ENCODE assay signal across 23 mouse cellular contexts in genomic region chr1:53797811-53798210, GRCm38 (mm10). TPM values are rescaled to one million over a fixed set of nuclear protein-coding genes. Genes with fewer than 3 reads are reported as not detected.
DNase-seq lines count a peak whose midpoint lies in the region; ATAC-seq and TF ChIP-seq lines count a peak whose summit lies in the region.
"Had no signal": no experiment of that assay in that cellular context is flagged by ENCODE, and none has a peak within 500 bp of the region (broad histone marks: within the 10 kb centered on the region; RNA-seq: fewer than 3 reads in every experiment).

No protein-coding gene starts in this region.

- no peak overlapping the region for H3K9ac ChIP-seq in heart, adult 2 months (ENCODE audit: low read depth, low read length)
- no peak overlapping the region for H3K9ac ChIP-seq in intestine, embryonic 15.5 days
- H3K9ac ChIP-seq in hindbrain, embryonic 13.5 days: no peak overlapping the region
- H3K9ac ChIP-seq: embryonic facial prominence, embryonic 12.5 days; forebrain, postnatal 0 days; hindbrain, embryonic 12.5 days; kidney, embryonic 15.5 days; liver, embryonic 15.5 days had no signal

- no peaks in the 10 kb centered on the region for H3K27me3 ChIP-seq in heart, adult 2 months (ENCODE audit: control insufficient read depth, insufficient read depth, low read length)
- H3K27me3 ChIP-seq in G1E (ENCODE audit: insufficient read depth, low read length): peaks cover 13% of the 10 kb centered on the region
- no peaks in the 10 kb centered on the region for H3K27me3 ChIP-seq in intestine, embryonic 15.5 days (replicated peaks)
- H3K27me3 ChIP-seq in small intestine, adult 2 months (ENCODE audit: control insufficient read depth, insufficient read depth, low read length): no peaks in the 10 kb centered on the region
- H3K27me3 ChIP-seq in hindbrain, embryonic 13.5 days: no peaks in the 10 kb centered on the region
- H3K27me3 ChIP-seq: embryonic facial prominence, embryonic 12.5 days; hindbrain, embryonic 12.5 days; kidney, embryonic 15.5 days; liver, embryonic 15.5 days had no signal

- no peaks in the 10 kb centered on the region for H3K79me2 ChIP-seq in heart, adult 2 months (replicated peaks; ENCODE audit: control insufficient read depth, insufficient read depth, low read length)

- no peak for TF ChIP-seq CTCF in heart, adult 2 months (IDR thresholded peaks at IDR 0.05)
- TF ChIP-seq CTCF in G1E (IDR thresholded peaks at IDR 0.05; ENCODE audit: low read depth, low read length): no peak
- TF ChIP-seq CTCF in small intestine, adult 2 months (IDR thresholded peaks at IDR 0.05; ENCODE audit: extremely low read depth, insufficient read length, insufficient replicate concordance, low read depth, low read length): no peak

- peak; percentile 18 for ATAC-seq in G1E (ENCODE audit: extremely low read depth, insufficient number of reproducible peaks, low FRiP score, poor library complexity, severe bottlenecking)
- ATAC-seq in intestine, embryonic 15.5 days: peak; percentile 85
- ATAC-seq in hindbrain, embryonic 13.5 days (ENCODE audit: low FRiP score): no peak
- ATAC-seq: forebrain, postnatal 0 days had no signal

- no peak for TF ChIP-seq POLR2A in heart, adult 2 months (IDR thresholded peaks at IDR 0.05; ENCODE audit: insufficient read depth, low read depth, low read length)
- no peak for TF ChIP-seq POLR2A in small intestine, adult 2 months (IDR thresholded peaks at IDR 0.05; ENCODE audit: low read depth, low read length)

- peaks cover 2% of the 10 kb centered on the region; the same call in 1 of the 2 replicates for H3K36me3 ChIP-seq in heart, adult 2 months (ENCODE audit: control insufficient read depth, insufficient read depth, low read length)
- no peaks in the 10 kb centered on the region for H3K36me3 ChIP-seq in G1E (replicated peaks)
- H3K36me3 ChIP-seq in intestine, embryonic 15.5 days: no peaks in the 10 kb centered on the region
- H3K36me3 ChIP-seq in small intestine, adult 2 months (ENCODE audit: control insufficient read depth, insufficient read depth, low read length): no peaks in the 10 kb centered on the region
- H3K36me3 ChIP-seq in hindbrain, embryonic 13.5 days: no peaks in the 10 kb centered on the region
- H3K36me3 ChIP-seq: embryonic facial prominence, embryonic 12.5 days; hindbrain, embryonic 12.5 days; kidney, embryonic 15.5 days; limb, embryonic 10.5 days; liver, embryonic 15.5 days; midbrain, embryonic 10.5 days had no signal

- no peak overlapping the region for H3K4me2 ChIP-seq in intestine, embryonic 15.5 days (replicated peaks)
- H3K4me2 ChIP-seq in hindbrain, embryonic 13.5 days: no peak overlapping the region
- H3K4me2 ChIP-seq: embryonic facial prominence, embryonic 12.5 days; hindbrain, embryonic 12.5 days; kidney, embryonic 15.5 days; liver, embryonic 15.5 days had no signal

- intact Hi-C loops in heart, adult 2 months (cut with DNase I): no loop called here

- no peaks in the 10 kb centered on the region for H3K9me3 ChIP-seq in G1E (replicated peaks)
- H3K9me3 ChIP-seq in intestine, embryonic 15.5 days: no peaks in the 10 kb centered on the region
- H3K9me3 ChIP-seq in hindbrain, embryonic 13.5 days: no peaks in the 10 kb centered on the region
- H3K9me3 ChIP-seq: embryonic facial prominence, embryonic 12.5 days; hindbrain, embryonic 12.5 days; kidney, embryonic 15.5 days; limb, embryonic 10.5 days; liver, embryonic 15.5 days; midbrain, embryonic 10.5 days had no signal

- no peaks in the 10 kb centered on the region for H3K4me1 ChIP-seq in heart, adult 2 months (ENCODE audit: control insufficient read depth, insufficient read depth, low read length)
- H3K4me1 ChIP-seq in G1E (ENCODE audit: insufficient read depth, low read depth, low read length): peaks cover 6% of the 10 kb centered on the region
- no peaks in the 10 kb centered on the region for H3K4me1 ChIP-seq in intestine, embryonic 15.5 days (replicated peaks)
- peaks cover 17% of the 10 kb centered on the region for H3K4me1 ChIP-seq in small intestine, adult 2 months (ENCODE audit: control insufficient read depth, insufficient read depth, insufficient read length, low read length)
- H3K4me1 ChIP-seq in hindbrain, embryonic 13.5 days (replicated peaks): no peaks in the 10 kb centered on the region
- H3K4me1 ChIP-seq: embryonic facial prominence, embryonic 12.5 days; hindbrain, embryonic 12.5 days; kidney, embryonic 15.5 days; limb, embryonic 10.5 days; liver, embryonic 15.5 days; midbrain, embryonic 10.5 days had no signal

- no peak overlapping the region for H3K4me3 ChIP-seq in heart, adult 2 months
- no peak overlapping the region for H3K4me3 ChIP-seq in G1E (ENCODE audit: low read depth, low read length)
- no peak overlapping the region for H3K4me3 ChIP-seq in intestine, embryonic 15.5 days (replicated peaks)
- no peak overlapping the region for H3K4me3 ChIP-seq in small intestine, adult 2 months (ENCODE audit: low read depth, low read length)
- H3K4me3 ChIP-seq in hindbrain, embryonic 13.5 days: no peak overlapping the region
- H3K4me3 ChIP-seq: embryonic facial prominence, embryonic 12.5 days; hindbrain, embryonic 12.5 days; kidney, embryonic 15.5 days; left cerebral cortex, adult 2 months; limb, embryonic 10.5 days; liver, embryonic 15.5 days; midbrain, embryonic 10.5 days had no signal

- 57% methylated on average over 3 of the region's 3 CpGs for WGBS in heart, adult 2 months
- 48% methylated on average over 3 of the region's 3 CpGs for WGBS in intestine, embryonic 15.5 days
- 10% methylated on average over 3 of the region's 3 CpGs for WGBS in small intestine, adult 2 months
- 72% methylated on average over 3 of the region's 3 CpGs for WGBS in hindbrain, embryonic 13.5 days

- no peak for TF ChIP-seq EP300 in heart, adult 2 months (IDR thresholded peaks at IDR 0.05; ENCODE audit: insufficient read depth, low read depth, low read length)

- H3K27ac ChIP-seq in heart, adult 2 months: no peak overlapping the region
- H3K27ac ChIP-seq in intestine, embryonic 15.5 days: no peak overlapping the region
- H3K27ac ChIP-seq in small intestine, adult 2 months (ENCODE audit: insufficient read depth, low read depth, low read length): peak overlapping the region; percentile 76
- H3K27ac ChIP-seq in hindbrain, embryonic 13.5 days: no peak overlapping the region
- H3K27ac ChIP-seq: embryonic facial prominence, embryonic 12.5 days; hindbrain, embryonic 12.5 days; kidney, embryonic 15.5 days; left cerebral cortex, adult 2 months; limb, embryonic 10.5 days; liver, embryonic 15.5 days; macrophage; midbrain, embryonic 10.5 days had no signal

- DNase-seq in heart, adult 11 months: peak; percentile 62
- no peak for DNase-seq in heart, adult 2 months
- no peak for DNase-seq in G1E (ENCODE audit: low spot score)
- no peak for DNase-seq in left cerebral cortex, adult 9 months (ENCODE audit: low spot score in 2 of 2)
- no peak for DNase-seq in yolk sac, embryonic 10.5 days (ENCODE audit: low spot score)
- DNase-seq: cerebellum, adult 18-20 months; cerebellum, postnatal 14 days; forebrain, postnatal 0 days; gastrocnemius, postnatal 14 days; layer of hippocampus, adult 9-11 months; liver; spleen, adult 18-20 months had no signal

RNA-seq across cellular contexts. Expression of gene Stk17b, which starts 12.8 kb away (rescaled TPM):
- total RNA-seq in heart, adult 2 months (2021): 10 to 100 TPM; 12.5 to 13.5 TPM
- 3.5 and 4.5 TPM in 2 replicates for polyA plus RNA-seq in heart, adult 2 months (2012; rRNA removed)
- total RNA-seq in G1E (2014; fragmentation: Nextera tagmentation): 72.8 and 85.6 TPM in 2 replicates
- 140 and 177 TPM in 2 replicates for total RNA-seq in G1E (2017)
- 3.3 and 3.6 TPM in 2 replicates for polyA plus RNA-seq in G1E (2012)
- polyA plus RNA-seq in intestine, embryonic 15.5 days (2015; fragmentation: Nextera tagmentation; extraction: Ambion mirVana): 13.9 and 15.4 TPM in 2 replicates
- 1.3 and 11.0 TPM in 2 replicates for polyA plus RNA-seq in small intestine, adult 2 months (2012; rRNA removed)
- polyA plus RNA-seq in hindbrain, embryonic 13.5 days (2015; fragmentation: Nextera tagmentation; extraction: Ambion mirVana): 5.0 and 5.5 TPM in 2 replicates
